Mouse (Mus musculus) lung, postnatal 4 days (tissue): ENCODE data around the gene Aldh3a1.
A peak's percentile ranks its signal among the peaks of the same experiment; 100 is the strongest.

Experiments used
- DNase-seq, 2 experiments: peaks; one replicate each; pipeline ENCODE4 v3.0.0; 2021

Aldh3a1 gene

GRCm38 (mm10) chr11:61251741-61252140 is 44.4 kb downstream of the Aldh3a1 start:
- DNase-seq = no peak

- DNase-seq = no peak
Observed at GRCm38 (mm10) chr11:61252807-61253206, 45.5 kb downstream of the Aldh3a1 start.

- no peak for DNase-seq
Observed at GRCm38 (mm10) chr11:61259106-61259505, 51.8 kb downstream of the Aldh3a1 start.

GRCm38 (mm10) chr11:61262516-61262915 is 55.2 kb downstream of the Aldh3a1 start:
- DNase-seq = no peak

GRCm38 (mm10) chr11:61263841-61264240 is 56.5 kb downstream of the Aldh3a1 start:
- no peak for DNase-seq

GRCm38 (mm10) chr11:61266551-61267533 is 59.5 kb downstream of the Aldh3a1 start, which contains the start of gene Aldh3a2:
Aldh3a2 (minus strand) TSS chr11:61267464.
- DNase-seq = peak; percentile 97 to 98
